Mouse (Mus musculus): ENCODE data around the gene Eddm3b.
"Not testable (repeated sequence)": the region's sequence is repeated elsewhere in the genome, so short reads cannot be mapped to it uniquely, and the experiment has no call there.

The Eddm3b gene

GRCm38 (mm10) chr14:51145521-51145920 lies 31.3 kb downstream of the Eddm3b start:
- DNase-seq: no peak

GRCm38 (mm10) chr14:51146685-51147084 lies 32.5 kb downstream of the Eddm3b start, which contains the start of gene Rnase1:
Gene Rnase1, minus strand, starts transcription at chr14:51146785.
- DNase-seq: no peak

GRCm38 (mm10) chr14:51148006-51148405 lies 33.8 kb downstream of the Eddm3b start:
- no peak for DNase-seq

GRCm38 (mm10) chr14:51149164-51149563 lies 34.9 kb downstream of the Eddm3b start:
- DNase-seq: no peak

GRCm38 (mm10) chr14:51150206-51150831 lies 36.1 kb downstream of the Eddm3b start:
- no peak for DNase-seq

- DNase-seq: no peak
Measured at GRCm38 (mm10) chr14:51152249-51152870, 38.1 kb downstream of the Eddm3b start.

GRCm38 (mm10) chr14:51156056-51156735 lies 42.0 kb downstream of the Eddm3b start:
- no peak for DNase-seq

- DNase-seq: no peak
Measured at GRCm38 (mm10) chr14:51156736-51157068, 42.5 kb downstream of the Eddm3b start.

- no peak for DNase-seq
Measured at GRCm38 (mm10) chr14:51157072-51157471, 42.8 kb downstream of the Eddm3b start.

- not testable (repeated sequence) for DNase-seq
Measured at GRCm38 (mm10) chr14:51161976-51162375, 47.8 kb downstream of the Eddm3b start, which contains the start of gene Rnase2b. Gene Rnase2b, plus strand, starts transcription at chr14:51162260.

GRCm38 (mm10) chr14:51163323-51163722 lies 49.1 kb downstream of the Eddm3b start:
- DNase-seq: not testable (repeated sequence)

- no peak for DNase-seq
Measured at GRCm38 (mm10) chr14:51165435-51165834, 51.2 kb downstream of the Eddm3b start.

- DNase-seq: no peak
Measured at GRCm38 (mm10) chr14:51166068-51166467, 51.8 kb downstream of the Eddm3b start.
